Mouse (Mus musculus): ENCODE measurements around the gene 9530068E07Rik.

DNA sequence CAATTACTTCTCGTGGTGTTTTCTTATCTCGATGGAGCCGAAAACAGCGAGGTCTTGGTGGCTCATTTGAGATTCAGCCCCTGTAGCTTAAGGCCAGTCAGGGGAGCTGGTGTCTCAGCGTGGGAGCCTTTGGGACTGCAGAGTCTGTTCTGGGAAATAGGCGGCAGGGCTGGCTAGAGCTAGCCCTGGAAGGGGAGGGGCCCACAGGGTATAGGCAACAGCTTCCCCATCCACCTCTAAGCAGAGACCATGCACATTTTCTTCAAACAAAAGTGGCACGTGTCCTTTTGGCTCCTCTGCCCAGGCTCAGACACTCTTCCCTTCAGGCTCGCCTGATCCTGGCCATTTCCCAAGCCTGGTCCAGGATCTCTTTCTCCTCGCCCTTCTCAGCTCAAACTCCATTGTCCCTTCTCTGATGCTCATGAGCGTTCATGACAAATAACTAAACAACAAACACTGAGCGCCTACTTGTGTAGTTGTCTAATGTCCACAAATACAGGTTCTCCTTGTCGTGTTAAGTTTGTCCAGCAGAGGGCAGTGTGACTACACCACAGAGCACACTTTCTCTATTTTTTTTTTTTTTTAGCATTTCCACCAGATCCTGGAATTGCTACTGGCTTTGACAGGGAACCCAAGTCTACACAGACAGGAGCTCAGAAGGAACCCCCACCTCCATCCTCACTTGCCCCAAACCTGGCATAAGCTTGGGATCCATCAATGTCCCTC lies 25.0 kb downstream of the 9530068E07Rik start:
- no peak for TF ChIP-seq POLR2A (IDR thresholded peaks at IDR 0.05; ENCODE audit: insufficient read length, low read depth)
- no peak for TF ChIP-seq POLR2AphosphoS2 (IDR thresholded peaks at IDR 0.05; ENCODE audit: insufficient read length, low read depth)
- TF ChIP-seq SRF (IDR thresholded peaks at IDR 0.05; ENCODE audit: control insufficient read depth, insufficient read length, low read depth) = no peak
